Mouse (Mus musculus) kidney, embryonic 16.5 days (tissue): ENCODE results near the gene Hnrnpab. TPM values are rescaled to one million over a fixed set of nuclear protein-coding genes. Genes with fewer than 3 reads are reported as not detected.
A peak's percentile ranks its signal among the peaks of the same experiment; 100 is the strongest.

Experiments
- ATAC-seq: fragments of 200-750 bp; cut with Nextera tagmentation; 2 replicates; pipeline ENCODE4 v1.8.0; 2017; ENCODE audit warnings: moderate TSS enrichment; ENCODE audit not compliant: low FRiP score, low TSS enrichment
- H3K27ac ChIP-seq: fragments of 300-500 bp; sonication (generic); 2 replicates; pipeline ENCODE4 v1.5.1; 2014; ENCODE audit warnings: low read length
- H3K27me3 ChIP-seq: fragments of 300-500 bp; sonication (generic); 2 replicates; pipeline ENCODE4 v1.6.1; 2014; ENCODE audit warnings: low read length, control low read depth, mixed read lengths; ENCODE audit not compliant: insufficient read depth
- H3K36me3 ChIP-seq: fragments of 300-500 bp; sonication (generic); 2 replicates; pipeline ENCODE4 v1.6.1; 2014; ENCODE audit warnings: low read length, control low read depth, mixed read lengths; ENCODE audit not compliant: insufficient read depth
- H3K4me1 ChIP-seq: fragments of 300-500 bp; sonication (generic); 2 replicates; pipeline ENCODE4 v1.6.1; 2014; ENCODE audit warnings: low read length, control low read depth, mixed read lengths; ENCODE audit not compliant: insufficient read depth
- H3K4me2 ChIP-seq: fragments of 300-500 bp; sonication (generic); replicated peaks from 2 replicates; pipeline ENCODE4 v1.6.1; 2014; ENCODE audit warnings: low read depth, low read length
- H3K4me3 ChIP-seq: fragments of 300-500 bp; sonication (generic); 2 replicates; pipeline ENCODE4 v1.5.1; 2014; ENCODE audit warnings: mild to moderate bottlenecking, low read length
- H3K9ac ChIP-seq: fragments of 300-500 bp; sonication (generic); replicated peaks from 2 replicates; pipeline ENCODE4 v1.6.1; 2014; ENCODE audit warnings: low read length
- H3K9me3 ChIP-seq: fragments of 300-500 bp; sonication (generic); 2 replicates; pipeline ENCODE4 v1.6.1; 2016; ENCODE audit warnings: low read length, control low read depth
- WGBS: fragments of 180-500 bp; shearing (Covaris S2); extraction: QIAGEN DNeasy Blood & Tissue Kit; methylation state at CpG from one replicate; pipeline ENCODE4 v1.1.7; 2014; 5-methylcytosine and 5-hydroxymethylcytosine counted together
- polyA plus RNA-seq: library from polyadenylated mRNA; unstranded; fragments of >200 nt; fragmentation: Nextera tagmentation; extraction: Ambion mirVana; gene quantifications from 2 replicates; pipeline ENCODE4 v1.2.1, GENCODE M21; 2015

The Hnrnpab gene
- polyA plus RNA-seq, 1 experiment from 2014 or later = 343 TPM

GRCm38 (mm10) chr11:51593368-51593767, 13.3 kb downstream of the Hnrnpab start:
- Histone ChIP-seq H3K9me3 (no peaks in the 10 kb centered on the region), H3K4me2 (no peak overlapping the region), H3K27me3 (no peaks in the 10 kb centered on the region), H3K4me1 (0 out of 2 replicates have a peak, but pooled peaks cover 3% of the 10 kb centered on the region), H3K9ac (no peak overlapping the region), H3K4me3 (no peak overlapping the region), H3K27ac (no peak overlapping the region), H3K36me3 (peaks cover 91% of the 10 kb centered on the region)
- 90% methylated on average over 4 of the region's 4 CpGs for WGBS
- ATAC-seq = no peak

- H3K36me3 ChIP-seq = peaks cover 89% of the 10 kb centered on the region
- 87% methylated on average over 7 of the region's 7 CpGs for WGBS
- H3K4me3 ChIP-seq = no peak overlapping the region
- H3K27me3 ChIP-seq = no peaks in the 10 kb centered on the region
- ATAC-seq = no peak
- H3K27ac ChIP-seq = no peak overlapping the region
- no peak overlapping the region for H3K4me2 ChIP-seq
- 0 out of 2 replicates have a peak, but pooled peaks cover 3% of the 10 kb centered on the region for H3K4me1 ChIP-seq
- no peak overlapping the region for H3K9ac ChIP-seq
- no peaks in the 10 kb centered on the region for H3K9me3 ChIP-seq
These were observed 14.7 kb downstream of the Hnrnpab start for GRCm38 (mm10) chr11:51591915-51592314.

- no peaks in the 10 kb centered on the region for H3K9me3 ChIP-seq
- H3K4me1 ChIP-seq = peaks cover 9% of the 10 kb centered on the region
- H3K36me3 ChIP-seq = peaks cover 86% of the 10 kb centered on the region
- H3K4me2 ChIP-seq = no peak overlapping the region
- WGBS = 36% methylated on average over 7 of the region's 7 CpGs
- H3K4me3 ChIP-seq = no peak overlapping the region
- H3K27ac ChIP-seq = no peak overlapping the region
- no peak overlapping the region for H3K9ac ChIP-seq
- H3K27me3 ChIP-seq = no peaks in the 10 kb centered on the region
- ATAC-seq = no peak
These were observed 15.5 kb downstream of the Hnrnpab start for GRCm38 (mm10) chr11:51591168-51591567.

- Histone ChIP-seq H3K27me3 (no peaks in the 10 kb centered on the region), H3K9ac (no peak overlapping the region), H3K36me3 (peaks cover 75% of the 10 kb centered on the region), H3K4me1 (peaks cover 18% of the 10 kb centered on the region), H3K9me3 (no peaks in the 10 kb centered on the region), H3K4me3 (no peak overlapping the region), H3K4me2 (no peak overlapping the region), H3K27ac (no peak overlapping the region)
- no peak for ATAC-seq
These were observed 16.6 kb downstream of the Hnrnpab start for GRCm38 (mm10) chr11:51590002-51590401.

GRCm38 (mm10) chr11:51588833-51589232, 17.8 kb downstream of the Hnrnpab start:
- peaks cover 68% of the 10 kb centered on the region for H3K36me3 ChIP-seq
- WGBS = 90% methylated on average over 3 of the region's 3 CpGs
- H3K9me3 ChIP-seq = no peaks in the 10 kb centered on the region
- H3K4me1 ChIP-seq = peaks cover 23% of the 10 kb centered on the region
- no peaks in the 10 kb centered on the region for H3K27me3 ChIP-seq
- no peak for ATAC-seq
- no peak overlapping the region for H3K4me2 ChIP-seq
- no peak overlapping the region for H3K27ac ChIP-seq
- H3K9ac ChIP-seq = no peak overlapping the region
- H3K4me3 ChIP-seq = no peak overlapping the region

- ATAC-seq = no peak
- Histone ChIP-seq H3K4me3 (no peak overlapping the region), H3K9me3 (no peaks in the 10 kb centered on the region), H3K27me3 (no peaks in the 10 kb centered on the region), H3K9ac (no peak overlapping the region), H3K27ac (no peak overlapping the region), H3K4me2 (no peak overlapping the region), H3K36me3 (peaks cover 52% of the 10 kb centered on the region), H3K4me1 (peaks cover 30% of the 10 kb centered on the region)
- 92% methylated on average over 1 of the region's 1 CpGs for WGBS
These were observed 19.6 kb downstream of the Hnrnpab start for GRCm38 (mm10) chr11:51587059-51587458.

GRCm38 (mm10) chr11:51586411-51586810, 20.2 kb downstream of the Hnrnpab start:
- peaks cover 29% of the 10 kb centered on the region for H3K4me1 ChIP-seq
- ATAC-seq = no peak
- no peak overlapping the region for H3K9ac ChIP-seq
- H3K36me3 ChIP-seq = peaks cover 45% of the 10 kb centered on the region
- no peaks in the 10 kb centered on the region for H3K9me3 ChIP-seq
- no peak overlapping the region for H3K4me3 ChIP-seq
- H3K27me3 ChIP-seq = no peaks in the 10 kb centered on the region
- no peak overlapping the region for H3K4me2 ChIP-seq
- 0 out of 2 replicates have a peak overlapping the region, but pooled peaks have one; percentile 12 for H3K27ac ChIP-seq
- WGBS = 91% methylated on average over 13 of the region's 13 CpGs

GRCm38 (mm10) chr11:51585608-51586252, 20.9 kb downstream of the Hnrnpab start:
- 51% methylated on average over 8 of the region's 8 CpGs for WGBS

GRCm38 (mm10) chr11:51584431-51585248, 22.0 kb downstream of the Hnrnpab start, which contains the start of gene Phykpl:
TSS of gene Phykpl (plus strand) at chr11:51584757.
- H3K36me3 ChIP-seq = peaks cover 30% of the 10 kb centered on the region
- peak within 1 kb of the TSS; percentile 83 for H3K4me3 ChIP-seq
- no peaks in the 10 kb centered on the region for H3K9me3 ChIP-seq
- no peaks in the 10 kb centered on the region for H3K27me3 ChIP-seq
- under 1% methylated on average over 59 of the region's 59 CpGs for WGBS
- peak within 1 kb of the TSS; percentile 93 for H3K9ac ChIP-seq
- ATAC-seq = peak; percentile 93
- peak within 1 kb of the TSS; percentile 85 for H3K4me2 ChIP-seq
- peak within 1 kb of the TSS; percentile 97 for H3K27ac ChIP-seq
- H3K4me1 ChIP-seq = peaks cover 27% of the 10 kb centered on the region

More at GRCm38 (mm10) chr11:51585608-51586252, 20.9 kb downstream of the Hnrnpab start:
- peaks cover 38% of the 10 kb centered on the region for H3K36me3 ChIP-seq
- peaks cover 27% of the 10 kb centered on the region for H3K4me1 ChIP-seq
- peak overlapping the region; percentile 93 for H3K9ac ChIP-seq
- H3K9me3 ChIP-seq = no peaks in the 10 kb centered on the region
- H3K4me3 ChIP-seq = peak overlapping the region; percentile 83
- H3K27me3 ChIP-seq = no peaks in the 10 kb centered on the region
- peak overlapping the region; percentile 97 for H3K27ac ChIP-seq
- peak; percentile 28 for ATAC-seq
- H3K4me2 ChIP-seq = peak overlapping the region; percentile 85

GRCm38 (mm10) chr11:51584057-51584430, 22.6 kb downstream of the Hnrnpab start:
- Histone ChIP-seq H3K27me3 (no peaks in the 10 kb centered on the region), H3K4me2 (peak overlapping the region; percentile 85), H3K36me3 (peaks cover 24% of the 10 kb centered on the region), H3K4me1 (peaks cover 27% of the 10 kb centered on the region), H3K9ac (peak overlapping the region; percentile 93), H3K27ac (peak overlapping the region; percentile 97), H3K9me3 (no peaks in the 10 kb centered on the region), H3K4me3 (peak overlapping the region; percentile 83)
- WGBS = 14% methylated on average over 9 of the region's 9 CpGs
- peak; percentile 35 for ATAC-seq
